Comparison of ENCODE assay signal across 30 mouse cellular contexts in the genomic region with DNA sequence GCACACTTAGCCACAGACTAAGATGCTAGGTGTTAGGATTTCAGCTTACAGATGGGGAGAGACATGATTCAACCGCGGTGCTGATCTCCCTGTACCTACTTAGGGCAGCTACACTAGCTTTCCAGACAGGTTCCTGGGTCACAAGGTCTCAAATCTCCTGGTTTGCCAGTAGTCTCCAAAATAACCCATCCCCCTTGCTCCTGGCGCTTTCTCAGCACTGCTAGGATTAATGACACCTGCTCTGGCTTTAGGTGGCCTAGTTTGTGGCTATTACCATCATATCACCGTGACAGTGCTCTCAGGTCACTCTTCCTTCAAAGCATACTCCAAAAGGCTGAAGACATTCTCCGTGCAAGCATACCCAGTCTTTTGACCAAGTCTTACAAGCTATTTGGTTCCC. TPM values are rescaled to one million over a fixed set of nuclear protein-coding genes. Genes with fewer than 3 reads are reported as not detected.
"Had no signal": no experiment of that assay in that cellular context is flagged by ENCODE, and none has a peak within 500 bp of the region (broad histone marks: within the 10 kb centered on the region; RNA-seq: fewer than 3 reads in every experiment).

No protein-coding gene starts in this region.

- H3K4me3 ChIP-seq: layer of hippocampus, adult 2 months; midbrain, embryonic 12.5 days; midbrain, embryonic 15.5 days; neural tube, embryonic 12.5 days; neural tube, embryonic 15.5 days had no signal

- H3K9me3 ChIP-seq: midbrain, embryonic 12.5 days; midbrain, embryonic 15.5 days; neural tube, embryonic 12.5 days; neural tube, embryonic 15.5 days had no signal

- H3K4me1 ChIP-seq: midbrain, embryonic 12.5 days; midbrain, embryonic 15.5 days; neural tube, embryonic 12.5 days; neural tube, embryonic 15.5 days had no signal

- H3K36me3 ChIP-seq: midbrain, embryonic 12.5 days; midbrain, embryonic 15.5 days; neural tube, embryonic 12.5 days; neural tube, embryonic 15.5 days had no signal

- ATAC-seq: liver, postnatal 0 days; lung, postnatal 0 days; midbrain, embryonic 15.5 days had no signal

- DNase-seq: kidney, adult 9 months; kidney, postnatal 25 days; layer of hippocampus, adult 9-11 months; liver, postnatal 0 days; lung, embryonic 14.5 days; retina, postnatal 1 day; right cerebral cortex, postnatal 25 days; thymus, adult 2 months; thymus, postnatal 14 days; thymus, postnatal 4 days had no signal

- H3K27ac ChIP-seq: kidney, postnatal 0 days; layer of hippocampus, adult 2 months; liver, embryonic 14.5 days; macrophage; midbrain, embryonic 12.5 days; midbrain, embryonic 15.5 days; neural tube, embryonic 12.5 days; neural tube, embryonic 15.5 days; stomach, postnatal 0 days had no signal

- H3K27me3 ChIP-seq: midbrain, embryonic 12.5 days; midbrain, embryonic 15.5 days; neural tube, embryonic 12.5 days; neural tube, embryonic 15.5 days had no signal

RNA-seq across cellular contexts. Expression of a gene that starts 17.0 kb away (rescaled TPM):
- total RNA-seq: layer of hippocampus, adult 2 months; layer of hippocampus, postnatal 25 days; left cerebral cortex, adult 18-20 months; left cerebral cortex, postnatal 25 days; megakaryocyte, adult 5-6 weeks had no signal
- polyA plus RNA-seq: kidney, postnatal 0 days; large intestine, adult 2 months; limb, embryonic 11.5 days; limb, embryonic 14.5 days; liver, embryonic 11.5 days; lung, embryonic 14.5 days; lung, postnatal 0 days; macrophage; midbrain, embryonic 12.5 days; midbrain, embryonic 15.5 days; neural tube, embryonic 12.5 days; neural tube, embryonic 15.5 days; small intestine, adult 2 months; stomach, embryonic 14.5 days; stomach, postnatal 0 days; thymus, adult 2 months had no signal

RNA-seq across cellular contexts. Expression of a gene that starts 29.4 kb away (rescaled TPM):
- total RNA-seq: layer of hippocampus, adult 2 months; layer of hippocampus, postnatal 25 days; left cerebral cortex, adult 18-20 months; left cerebral cortex, postnatal 25 days; megakaryocyte, adult 5-6 weeks had no signal
- polyA plus RNA-seq: liver, embryonic 11.5 days; liver, embryonic 14.5 days; lung, embryonic 14.5 days; macrophage; midbrain, embryonic 12.5 days; midbrain, embryonic 15.5 days; neural tube, embryonic 12.5 days; neural tube, embryonic 15.5 days had no signal
